Mouse (Mus musculus) kidney, adult 2 months (tissue): ENCODE measurements at regions not wholly inside any gene's neighbourhood (a gene's known extent, or its start where the extent isn't known, plus 50 kb on each side); places are given as distances from the start of the nearest gene placed in this dataset.

Experiments
- CTCF ChIP-seq: fragments of 200-500 bp; conservative IDR thresholded peaks from 2 replicates; pipeline ENCODE4 v1.5.1; 2011; ENCODE audit warnings: low read depth, mild to moderate bottlenecking, control low read depth, low read length, moderate library complexity, mixed read lengths; ENCODE audit not compliant: insufficient read depth, insufficient read length
- POLR2A ChIP-seq: fragments of 200-500 bp; IDR thresholded peaks from one replicate; pipeline ENCODE4 v1.6.1; 2011; ENCODE audit warnings: low read depth, low read length, control low read depth

DNA sequence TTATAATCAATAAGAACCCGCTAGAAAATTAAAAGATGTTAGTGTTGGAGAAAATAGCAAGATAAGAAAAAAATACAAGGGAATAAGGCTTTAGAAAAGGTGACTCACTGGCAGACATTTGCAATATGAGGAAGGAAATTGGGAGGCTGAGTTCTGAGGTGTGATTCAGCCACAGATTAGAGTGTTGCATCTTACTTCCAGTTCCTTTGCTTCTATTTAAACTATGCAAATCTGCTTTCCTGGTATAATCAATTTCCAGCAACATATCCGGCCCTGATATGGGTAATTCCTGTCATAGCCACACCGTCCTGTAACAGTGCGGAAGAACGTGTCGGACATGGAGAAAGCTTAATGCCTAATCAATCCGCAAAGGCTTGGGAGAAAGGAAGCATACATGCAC, 144.9 kb downstream of the Spry2 start:
- TF ChIP-seq CTCF (no peak), POLR2A (no peak)
